Mouse (Mus musculus) layer of hippocampus, postnatal 25 days (tissue): Measurements from ENCODE around the gene Gpr165. TPM values are rescaled to one million over a fixed set of nuclear protein-coding genes. Genes with fewer than 3 reads are reported as not detected.

Experiments
- DNase-seq, 2 experiments: peaks; one replicate each; pipeline ENCODE4 v3.0.0; 2022; ENCODE audit warnings: mixed read lengths in 2 of 2, low spot score in 1 of 2; ENCODE audit errors: extremely low spot score in 1 of 2
- total RNA-seq, 2 experiments: library from RNA; stranded (reverse); gene quantifications; 2 replicates each; pipeline ENCODE4 v1.2.3; 2021

The Gpr165 gene
- 10 to 100 TPM in 1 of 2 experiments, 1 to 10 TPM in 1; 9.3 to 10.3 TPM for total RNA-seq

- DNase-seq, result peak; percentile 31 to 34
These were observed at the start of gene Gpr165 for GRCm38 (mm10) chrX:96712907-96713774. TSS of gene Gpr165 (plus strand) at chrX:96713441.

GRCm38 (mm10) chrX:96674871-96675270 is 38.4 kb upstream of the Gpr165 start:
- no peak for DNase-seq
